Comparison of ENCODE assay signal across 8 mouse cellular contexts in genomic region chr1:90650781-90651437, GRCm38 (mm10). TPM values are rescaled to one million over a fixed set of nuclear protein-coding genes. Genes with fewer than 3 reads are reported as not detected.
A peak's percentile ranks its signal among the peaks of the same experiment; 100 is the strongest.
DNase-seq lines count a peak whose midpoint lies in the region; ATAC-seq and TF ChIP-seq lines count a peak whose summit lies in the region.

No protein-coding gene starts in this region.

- H3K9ac ChIP-seq in ES-E14 (ENCODE audit: insufficient read depth, low read depth, low read length, poor library complexity, severe bottlenecking): no peak overlapping the region
- H3K9ac ChIP-seq in hindbrain, embryonic 11.5 days (ENCODE audit: low read depth, low read length): no peak overlapping the region
- H3K9ac ChIP-seq in lung, embryonic 15.5 days: no peak overlapping the region

- no peaks in the 10 kb centered on the region for H3K36me3 ChIP-seq in ES-E14 (ENCODE audit: control insufficient read depth, insufficient read depth, low read length, poor library complexity, severe bottlenecking)
- H3K36me3 ChIP-seq in hindbrain, embryonic 11.5 days (ENCODE audit: control insufficient read depth, insufficient read depth, low read length): no peaks in the 10 kb centered on the region
- no peaks in the 10 kb centered on the region for H3K36me3 ChIP-seq in lung, embryonic 15.5 days

- H3K4me1 ChIP-seq in ES-E14 (ENCODE audit: control insufficient read depth in 2 of 2, insufficient read depth in 2 of 2, low read length in 2 of 2, poor library complexity in 1 of 2): no peaks in the 10 kb centered on the region
- no peaks in the 10 kb centered on the region; the same call in 1 of the 2 replicates for H3K4me1 ChIP-seq in cerebellum, adult 2 months (ENCODE audit: control insufficient read depth, insufficient read depth, low read length)
- 0 out of 2 replicates have a peak, but pooled peaks cover 2% of the 10 kb centered on the region for H3K4me1 ChIP-seq in hindbrain, embryonic 11.5 days (replicated peaks; ENCODE audit: control insufficient read depth, insufficient read depth, low read length)
- H3K4me1 ChIP-seq in lung, embryonic 15.5 days: peaks cover 30% of the 10 kb centered on the region

- TF ChIP-seq POLR2A in cerebellum, adult 2 months (IDR thresholded peaks at IDR 0.05; ENCODE audit: borderline replicate concordance, insufficient read depth, low read length): no peak

- H3K27ac ChIP-seq in ES-E14 (ENCODE audit: insufficient read depth, low read depth, low read length, poor library complexity, severe bottlenecking): no peak overlapping the region
- H3K27ac ChIP-seq in cerebellum, adult 2 months (ENCODE audit: insufficient read depth, low read length): no peak overlapping the region
- peak overlapping the region; percentile 4; the same call in 1 of the 2 replicates for H3K27ac ChIP-seq in hindbrain, embryonic 11.5 days (ENCODE audit: low read depth, low read length)
- peak overlapping the region; percentile 92 for H3K27ac ChIP-seq in lung, embryonic 15.5 days

- no peaks in the 10 kb centered on the region for H3K27me3 ChIP-seq in cerebellum, adult 2 months (ENCODE audit: control insufficient read depth, insufficient read depth, low read length)
- no peaks in the 10 kb centered on the region for H3K27me3 ChIP-seq in hindbrain, embryonic 11.5 days (ENCODE audit: control insufficient read depth, insufficient read depth, low read length)
- no peaks in the 10 kb centered on the region for H3K27me3 ChIP-seq in lung, embryonic 15.5 days

- DNase-seq in ES-E14 (ENCODE audit: low read depth, low spot score): peak; percentile 51
- peak; percentile 37 to 50 for DNase-seq in cerebellum, adult 2 months
- DNase-seq in frontal cortex, adult 2 months (ENCODE audit: extremely low spot score in 1 of 2, low spot score in 1 of 2): peak; percentile 58 to 81
- peak; percentile 85 for DNase-seq in hindbrain, embryonic 11.5 days (ENCODE audit: low spot score)
- peak; percentile 90 for DNase-seq in layer of hippocampus, adult 9-11 months
- DNase-seq in retina, embryonic 14.5 days (ENCODE audit: low spot score): peak; percentile 83
- peak; percentile 23 to 52 for DNase-seq in urinary bladder, adult 18-20 months (ENCODE audit: low spot score in 2 of 2)

- H3K9me3 ChIP-seq in ES-E14 (ENCODE audit: control insufficient read depth, insufficient read depth, low read depth, low read length): no peaks in the 10 kb centered on the region
- no peaks in the 10 kb centered on the region for H3K9me3 ChIP-seq in hindbrain, embryonic 11.5 days (ENCODE audit: control insufficient read depth, low read length)
- no peaks in the 10 kb centered on the region for H3K9me3 ChIP-seq in lung, embryonic 15.5 days

- TF ChIP-seq CTCF in cerebellum, adult 2 months (IDR thresholded peaks at IDR 0.05; ENCODE audit: borderline replicate concordance, insufficient read depth, low read depth, low read length): peak; percentile 86

- in situ Hi-C loops in ES-E14 (cut with MboI; ENCODE audit: low sequenced_read_pairs in 2 of 2, unreplicated experiment in 2 of 2): loop anchor here in 1 of 2 experiments (25.0 kb wide), 1 partner anchor 186 kb away; the partner anchor contains the start of gene Col6a3

- H3K4me3 ChIP-seq in ES-E14 (ENCODE audit: insufficient read depth in 1 of 2, low read depth in 1 of 2, low read length in 2 of 2, poor library complexity in 1 of 2, severe bottlenecking in 1 of 2): no peak overlapping the region
- H3K4me3 ChIP-seq in cerebellum, adult 2 months (replicated peaks; ENCODE audit: insufficient read depth, low read depth, low read length): no peak overlapping the region
- H3K4me3 ChIP-seq in hindbrain, embryonic 11.5 days (ENCODE audit: low read depth, low read length): no peak overlapping the region
- no peak overlapping the region for H3K4me3 ChIP-seq in lung, embryonic 15.5 days

- 5% methylated on average over 4 of the region's 4 CpGs for WGBS in cerebellum, adult 2 months
- WGBS in hindbrain, embryonic 11.5 days: 15% methylated on average over 4 of the region's 4 CpGs
- WGBS in lung, embryonic 15.5 days: 3% methylated on average over 4 of the region's 4 CpGs

- no peak overlapping the region for H3K4me2 ChIP-seq in hindbrain, embryonic 11.5 days (replicated peaks; ENCODE audit: low read depth, low read length)
- H3K4me2 ChIP-seq in lung, embryonic 15.5 days: no peak overlapping the region

- ATAC-seq in hindbrain, embryonic 11.5 days (ENCODE audit: low FRiP score): no peak
- peak; percentile 92 for ATAC-seq in lung, embryonic 15.5 days (ENCODE audit: borderline replicate concordance, extremely low read depth, low FRiP score, low TSS enrichment)

TF ChIP-seq in ES-E14, 5 proteins besides CTCF, POLR2A, EP300 and RAD21:
- TF ChIP-seq ZC3H11A (IDR thresholded peaks at IDR 0.05; ENCODE audit: borderline replicate concordance, low read depth, low read length): peak; percentile 88
- TF ChIP-seq MAFK (IDR thresholded peaks at IDR 0.05; ENCODE audit: insufficient read depth, low read depth, low read length): no peak

RNA-seq across cellular contexts. Expression of gene Cops8, which starts 48.1 kb away (rescaled TPM):
- 60.9 and 84.6 TPM in 2 replicates for total RNA-seq in ES-E14 (2012; rRNA removed)
- polyA plus RNA-seq in cerebellum, adult 2 months (2012; rRNA removed): 119 and 120 TPM in 2 replicates
- polyA plus RNA-seq in frontal cortex, adult 2 months (2012; rRNA removed): 103 and 112 TPM in 2 replicates
- 195 and 207 TPM in 2 replicates for polyA plus RNA-seq in hindbrain, embryonic 11.5 days (2014; fragmentation: Nextera tagmentation; extraction: Ambion mirVana)
- polyA plus RNA-seq in lung, embryonic 15.5 days (2015; fragmentation: Nextera tagmentation; extraction: Ambion mirVana): 160 and 171 TPM in 2 replicates

Comparison
In these comparisons a context has a peak if more than half of its experiments do, and no peak if none do; other contexts are left out.
1. DNase-seq: peak in every context shown above with its lines; median percentile 90 in layer of hippocampus, adult 9-11 months; 85 in hindbrain, embryonic 11.5 days; 83 in retina, embryonic 14.5 days; 70 in frontal cortex, adult 2 months; 51 in ES-E14; 44 in cerebellum, adult 2 months; 38 in urinary bladder, adult 18-20 months.
2. H3K27ac ChIP-seq: peak in hindbrain, embryonic 11.5 days (single experiment) and lung, embryonic 15.5 days (single experiment); none in ES-E14 (single experiment) and cerebellum, adult 2 months (single experiment).